Mouse (Mus musculus) T-cell, adult 66 days (primary cell): ENCODE data around the gene Shmt2. TPM values are rescaled to one million over a fixed set of nuclear protein-coding genes. Genes with fewer than 3 reads are reported as not detected.

Experiments
- total RNA-seq, 2 experiments: library from RNA; stranded (reverse); gene quantifications; 3 replicates in 1 of 2; 4 replicates in 1 of 2; pipeline ENCODE4 v1.2.4; 2023

Gene Shmt2
- total RNA-seq, result 10 to 100 TPM; 95.6 to 98.7 TPM

GRCm38 (mm10) chr10:127522088-127522581 lies at the start of gene Shmt2:
Gene Shmt2 (minus strand): TSS chr10:127522444.

GRCm38 (mm10) chr10:127534036-127534928 lies 12.0 kb upstream of the Shmt2 start, which contains the start of gene Nxph4:
Gene Nxph4 (minus strand): TSS chr10:127534559.

GRCm38 (mm10) chr10:127514764-127515163 lies 7.5 kb downstream of the Shmt2 start, which contains the start of gene Ndufa4l2:
Gene Ndufa4l2 (plus strand): TSS chr10:127514967.

GRCm38 (mm10) chr10:127500894-127501893 lies 21.1 kb downstream of the Shmt2 start, which contains the start of gene Stac3:
Gene Stac3 (plus strand): TSS chr10:127501686.

Other genes starting within 250 kb of the Shmt2 start
- gene Mbd6, start 233.4 kb downstream of the Shmt2 start, total RNA-seq, result 100 to 1,000 TPM; 110 to 113 TPM
- 10 to 100 TPM; 51.4 to 67.0 TPM for gene Mars, start 210.7 kb downstream of the Shmt2 start, total RNA-seq
- 100 to 1,000 TPM; 317 to 326 TPM for gene Arhgap9, start 200.5 kb downstream of the Shmt2 start, total RNA-seq
- not detected for gene Gli1, start 180.5 kb downstream of the Shmt2 start, total RNA-seq
- gene Inhbe, start 168.0 kb downstream of the Shmt2 start, total RNA-seq, result not detected
- gene Inhbc, start 152.0 kb downstream of the Shmt2 start, total RNA-seq, result not detected
- 10 to 100 TPM; 71.0 to 89.8 TPM for gene R3hdm2, start 142.1 kb downstream of the Shmt2 start, total RNA-seq
- 10 to 100 TPM in 1 of 2 experiments, 1 to 10 TPM in 1; 8.7 to 12.0 TPM for gene Stac3, start 20.8 kb downstream of the Shmt2 start, total RNA-seq
- not detected for gene Ndufa4l2, start 7.5 kb downstream of the Shmt2 start, total RNA-seq
- gene Nxph4, start 12.1 kb upstream of the Shmt2 start, total RNA-seq, result not detected
- gene Lrp1, start 98.7 kb upstream of the Shmt2 start, total RNA-seq, result 1 to 10 TPM; 5.4 to 6.5 TPM
- gene Stat6, start 120.5 kb upstream of the Shmt2 start, total RNA-seq, result 100 to 1,000 TPM; 198 to 232 TPM
- 10 to 100 TPM in 1 of 2 experiments, 1 to 10 TPM in 1; 9.4 to 11.9 TPM for gene Nemp1, start 144.5 kb upstream of the Shmt2 start, total RNA-seq
- gene Nab2, start 146.1 kb upstream of the Shmt2 start, total RNA-seq, result 10 to 100 TPM; 37.4 to 53.9 TPM
- gene Myo1a, start 182.7 kb upstream of the Shmt2 start, total RNA-seq, result under 1 TPM; 0.15 to 0.73 TPM
- not detected for gene Tac2, start 202.0 kb upstream of the Shmt2 start, total RNA-seq
- gene Zbtb39, start 217.1 kb upstream of the Shmt2 start, total RNA-seq, result 10 to 100 TPM; 11.5 to 14.0 TPM
- under 1 TPM in 1 of 2 experiments, not detected in 1; 0.15 TPM for gene Gpr182, start 229.3 kb upstream of the Shmt2 start, total RNA-seq
- under 1 TPM; 0.17 to 0.36 TPM for gene Rdh1, start 237.3 kb upstream of the Shmt2 start, total RNA-seq
- under 1 TPM in 1 of 2 experiments, not detected in 1; 0.82 TPM for gene Rdh16f1, start 237.3 kb upstream of the Shmt2 start, total RNA-seq